Mouse (Mus musculus) stomach, embryonic 14.5 days (tissue): ENCODE measurements around the gene Paqr4. TPM values are rescaled to one million over a fixed set of nuclear protein-coding genes. Genes with fewer than 3 reads are reported as not detected.
A peak's percentile ranks its signal among the peaks of the same experiment; 100 is the strongest.

Source experiments
- ATAC-seq: fragments of 200-750 bp; cut with Nextera tagmentation; 2 replicates; pipeline ENCODE4 v1.8.0; 2017; ENCODE audit warnings: low read depth, moderate TSS enrichment; ENCODE audit not compliant: insufficient number of reproducible peaks, insufficient read depth, low FRiP score
- H3K27ac ChIP-seq: fragments of 300-500 bp; sonication (generic); 2 replicates; pipeline ENCODE4 v1.5.1; 2014; ENCODE audit warnings: mild to moderate bottlenecking, low read length, moderate library complexity, mixed read lengths
- H3K27me3 ChIP-seq: fragments of 300-500 bp; sonication (generic); 2 replicates; pipeline ENCODE4 v1.6.1; 2014; ENCODE audit warnings: low read length, control low read depth, mixed read lengths; ENCODE audit not compliant: control insufficient read depth, insufficient read depth
- H3K36me3 ChIP-seq: fragments of 300-500 bp; sonication (generic); 2 replicates; pipeline ENCODE4 v1.6.1; 2014; ENCODE audit warnings: mild to moderate bottlenecking, control low read depth, low read length, moderate library complexity, mixed read lengths; ENCODE audit not compliant: control insufficient read depth, insufficient read depth
- H3K4me1 ChIP-seq: fragments of 300-500 bp; sonication (generic); 2 replicates; pipeline ENCODE4 v1.6.1; 2014; ENCODE audit warnings: low read length, control low read depth, mixed read lengths; ENCODE audit not compliant: control insufficient read depth, insufficient read depth
- H3K4me2 ChIP-seq: fragments of 300-500 bp; sonication (generic); replicated peaks from 2 replicates; pipeline ENCODE4 v1.6.1; 2014; ENCODE audit warnings: low read depth, low read length, control low read depth
- H3K4me3 ChIP-seq: fragments of 300-500 bp; sonication (generic); 2 replicates; pipeline ENCODE4 v1.5.1; 2014; ENCODE audit warnings: low read depth, low read length, control low read depth
- H3K9ac ChIP-seq: fragments of 300-500 bp; sonication (generic); replicated peaks from 2 replicates; pipeline ENCODE4 v1.6.1; 2014; ENCODE audit warnings: low read depth, mild to moderate bottlenecking, control low read depth, low read length, moderate library complexity, mixed read lengths
- H3K9me3 ChIP-seq: fragments of 300-500 bp; sonication (generic); 2 replicates; pipeline ENCODE4 v1.6.1; 2016; ENCODE audit warnings: low read depth, low read length, control low read depth; ENCODE audit not compliant: control insufficient read depth
- WGBS: fragments of 180-500 bp; shearing (Covaris S2); extraction: QIAGEN DNeasy Blood & Tissue Kit; methylation state at CpG from one replicate; pipeline ENCODE4 v1.1.7; 2014; 5-methylcytosine and 5-hydroxymethylcytosine counted together
- polyA plus RNA-seq: library from polyadenylated mRNA; unstranded; fragments of >200 nt; fragmentation: Nextera tagmentation; extraction: Ambion mirVana; gene quantifications from 2 replicates; pipeline ENCODE4 v1.2.1, GENCODE M21; 2014

Paqr4 gene
- 24.7 and 25.2 TPM in 2 replicates for polyA plus RNA-seq

DNA sequence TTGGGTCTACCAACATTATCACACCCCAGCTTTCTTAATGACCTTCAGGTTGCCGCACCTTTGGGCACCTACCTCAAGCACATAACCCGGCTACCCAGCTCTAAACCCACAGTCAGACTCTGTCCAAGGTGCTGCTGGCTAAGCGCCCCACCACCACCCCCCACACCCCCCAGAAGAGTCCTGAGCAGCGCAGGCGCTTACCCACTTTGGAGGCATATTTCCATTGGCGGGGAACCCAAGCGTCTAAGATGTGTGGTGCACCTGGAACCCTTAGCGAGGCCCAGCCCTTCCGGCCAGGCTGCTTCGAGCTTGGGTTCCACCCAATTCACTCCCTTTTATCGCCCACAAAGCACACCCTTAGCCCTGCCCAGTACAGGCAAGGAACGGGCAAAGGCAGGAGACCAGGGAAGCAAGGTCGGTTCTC, at the start of gene Paqr4:
Gene Paqr4 (minus strand): TSS at position 270 of the 424 bp plus-strand sequence.
- Histone ChIP-seq H3K9ac (peak within 1 kb of the TSS; percentile 51), H3K27me3 (peaks cover 31% of the 10 kb centered on the region), H3K4me1 (peaks cover 20% of the 10 kb centered on the region; the same call in 1 of the 2 replicates), H3K9me3 (no peaks in the 10 kb centered on the region), H3K27ac (peak within 1 kb of the TSS; percentile 22; the same call in 1 of the 2 replicates), H3K36me3 (peaks cover 9% of the 10 kb centered on the region; the same call in 1 of the 2 replicates), H3K4me2 (peak within 1 kb of the TSS; percentile 99), H3K4me3 (peak within 1 kb of the TSS; percentile 73)
- ATAC-seq: peak; percentile 40
- 5% methylated on average over 13 of the region's 13 CpGs for WGBS

- H3K36me3 ChIP-seq: no peaks in the 10 kb centered on the region
- H3K27me3 ChIP-seq: no peaks in the 10 kb centered on the region
- H3K27ac ChIP-seq: peak overlapping the region; percentile 80
- H3K9ac ChIP-seq: peak overlapping the region; percentile 77
- WGBS: 23% methylated on average over 8 of the region's 8 CpGs
- H3K4me2 ChIP-seq: peak overlapping the region; percentile 73
- peak overlapping the region; percentile 45 for H3K4me3 ChIP-seq
- ATAC-seq: no peak
- no peaks in the 10 kb centered on the region for H3K9me3 ChIP-seq
- H3K4me1 ChIP-seq: peaks cover 17% of the 10 kb centered on the region
Observed at GRCm38 (mm10) chr17:23789749-23790268, 49.1 kb upstream of the Paqr4 start.

- 85% methylated on average over 4 of the region's 4 CpGs for WGBS
- H3K9ac ChIP-seq: no peak overlapping the region
- H3K36me3 ChIP-seq: no peaks in the 10 kb centered on the region
- no peak overlapping the region for H3K4me2 ChIP-seq
- no peak overlapping the region for H3K27ac ChIP-seq
- H3K4me3 ChIP-seq: no peak overlapping the region
- no peaks in the 10 kb centered on the region for H3K27me3 ChIP-seq
- H3K4me1 ChIP-seq: peaks cover 17% of the 10 kb centered on the region
- H3K9me3 ChIP-seq: no peaks in the 10 kb centered on the region
- no peak for ATAC-seq
Observed at GRCm38 (mm10) chr17:23788973-23789372, 48.3 kb upstream of the Paqr4 start.

DNA sequence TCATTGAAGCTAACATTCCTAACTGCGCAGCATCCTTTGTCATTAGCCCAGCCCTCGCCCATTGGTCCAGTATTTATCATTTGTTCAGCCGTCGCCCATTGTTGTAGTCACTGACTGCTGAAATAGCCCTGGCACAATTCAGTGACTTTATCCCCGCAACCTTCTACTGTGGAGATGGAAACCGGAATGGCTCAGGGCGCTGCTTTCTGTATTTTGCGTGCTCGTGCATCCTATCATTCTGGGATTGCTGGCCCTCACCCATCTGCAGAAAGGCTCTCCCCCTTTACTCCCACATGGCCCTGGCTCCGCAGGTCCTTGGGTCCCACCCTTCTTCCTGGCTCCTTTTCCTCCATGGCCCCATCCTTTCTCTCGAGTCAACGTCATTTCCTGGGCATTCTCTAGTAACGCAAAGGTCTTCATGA, 45.9 kb upstream of the Paqr4 start:
- ATAC-seq: no peak
- Histone ChIP-seq H3K9ac (0 out of 2 replicates have a peak overlapping the region, but pooled peaks have one; percentile 18), H3K4me2 (peak overlapping the region; percentile 85), H3K4me1 (peaks cover 17% of the 10 kb centered on the region), H3K36me3 (no peaks in the 10 kb centered on the region), H3K27me3 (no peaks in the 10 kb centered on the region), H3K4me3 (peak overlapping the region; percentile 58), H3K27ac (0 out of 2 replicates have a peak overlapping the region, but pooled peaks have one; percentile 21), H3K9me3 (no peaks in the 10 kb centered on the region)
- 13% methylated on average over 13 of the region's 13 CpGs for WGBS

GRCm38 (mm10) chr17:23785561-23786471, 45.1 kb upstream of the Paqr4 start, which contains the start of gene Flywch2:
Flywch2 (minus strand) TSS chr17:23786081.
- WGBS: 3% methylated on average over 40 of the region's 43 CpGs
- no peaks in the 10 kb centered on the region for H3K36me3 ChIP-seq
- peak within 1 kb of the TSS; percentile 58 for H3K4me3 ChIP-seq
- H3K27ac ChIP-seq: 0 out of 2 replicates have a peak within 1 kb of the TSS, but pooled peaks have one; percentile 21
- no peaks in the 10 kb centered on the region for H3K9me3 ChIP-seq
- peak within 1 kb of the TSS; percentile 85 for H3K4me2 ChIP-seq
- H3K9ac ChIP-seq: peak within 1 kb of the TSS; percentile 53
- peak; percentile 68 for ATAC-seq
- H3K4me1 ChIP-seq: peaks cover 11% of the 10 kb centered on the region
- H3K27me3 ChIP-seq: no peaks in the 10 kb centered on the region

GRCm38 (mm10) chr17:23783352-23783751, 42.7 kb upstream of the Paqr4 start:
- Histone ChIP-seq H3K4me1 (0 out of 2 replicates have a peak, but pooled peaks cover 2% of the 10 kb centered on the region), H3K9me3 (no peaks in the 10 kb centered on the region), H3K4me2 (no peak overlapping the region), H3K9ac (no peak overlapping the region), H3K36me3 (no peaks in the 10 kb centered on the region), H3K4me3 (no peak overlapping the region), H3K27me3 (no peaks in the 10 kb centered on the region), H3K27ac (no peak overlapping the region)
- ATAC-seq: no peak

DNA sequence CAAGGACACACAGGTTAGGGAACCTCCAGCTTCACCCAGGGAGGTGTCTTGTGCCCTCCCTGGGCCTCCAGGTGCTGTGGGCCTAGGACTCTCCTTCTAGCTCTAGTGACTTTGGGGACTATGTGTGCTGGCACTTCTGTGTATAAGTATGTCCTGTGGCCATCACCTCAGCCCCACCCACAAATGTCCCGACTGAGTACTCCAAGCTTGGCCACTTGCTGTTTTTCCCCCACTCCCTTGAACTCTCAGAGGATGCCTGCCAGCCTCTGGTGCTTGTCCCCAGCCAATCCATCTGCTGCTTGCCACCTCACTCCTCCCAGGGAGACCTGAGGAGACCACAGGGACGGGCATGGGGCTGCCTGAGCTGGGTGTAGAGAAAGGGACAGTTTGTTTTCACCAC, 37.8 kb upstream of the Paqr4 start:
- no peak for ATAC-seq
- H3K9ac ChIP-seq: no peak overlapping the region
- no peak overlapping the region for H3K27ac ChIP-seq
- no peaks in the 10 kb centered on the region for H3K4me1 ChIP-seq
- 65% methylated on average over 2 of the region's 2 CpGs for WGBS
- no peaks in the 10 kb centered on the region for H3K27me3 ChIP-seq
- H3K4me2 ChIP-seq: no peak overlapping the region
- H3K4me3 ChIP-seq: no peak overlapping the region
- H3K36me3 ChIP-seq: no peaks in the 10 kb centered on the region
- no peaks in the 10 kb centered on the region for H3K9me3 ChIP-seq

- Histone ChIP-seq H3K27ac (no peak overlapping the region), H3K9ac (no peak overlapping the region), H3K4me2 (no peak overlapping the region), H3K27me3 (no peaks in the 10 kb centered on the region), H3K4me1 (no peaks in the 10 kb centered on the region), H3K36me3 (no peaks in the 10 kb centered on the region), H3K4me3 (no peak overlapping the region), H3K9me3 (no peaks in the 10 kb centered on the region)
- WGBS: 82% methylated on average over 2 of the region's 2 CpGs
- ATAC-seq: no peak
Observed at GRCm38 (mm10) chr17:23777141-23777540, 36.5 kb upstream of the Paqr4 start.
